ENCODE assay signal across 35 mouse cellular contexts in the genomic region with DNA sequence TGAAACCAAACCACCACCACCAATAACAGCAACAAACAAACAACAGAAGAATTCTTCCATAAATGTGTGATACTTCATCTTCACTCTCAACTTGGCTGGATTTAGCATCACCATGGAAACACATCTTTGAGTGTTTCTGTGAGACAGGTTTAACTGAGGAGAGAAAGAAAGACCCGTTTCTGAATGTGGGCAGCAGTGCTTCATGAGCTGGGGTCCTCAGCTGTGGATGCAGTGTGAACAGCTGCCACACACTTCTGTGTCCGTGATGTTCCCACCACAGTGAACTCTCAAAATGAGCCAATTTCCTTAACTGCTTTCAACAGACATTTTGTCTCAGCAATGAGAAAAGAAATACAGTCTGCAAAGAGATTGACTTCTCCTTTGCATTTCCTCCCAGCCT. TPM values are rescaled to one million over a fixed set of nuclear protein-coding genes. Genes with fewer than 3 reads are reported as not detected.
DNase-seq lines count a peak whose midpoint lies in the region; ATAC-seq and TF ChIP-seq lines count a peak whose summit lies in the region.
"Had no signal": no experiment of that assay in that cellular context is flagged by ENCODE, and none has a peak within 500 bp of the region (broad histone marks: within the 10 kb centered on the region; RNA-seq: fewer than 3 reads in every experiment).

No protein-coding gene starts in this region.

- no peak overlapping the region for H3K4me2 ChIP-seq in forebrain, postnatal 0 days (ENCODE audit: low read depth)
- H3K4me2 ChIP-seq in forebrain, embryonic 11.5 days (ENCODE audit: low read depth, low read length, severe bottlenecking): no peak overlapping the region
- H3K4me2 ChIP-seq: embryonic facial prominence, embryonic 15.5 days; forebrain, embryonic 13.5 days; heart, embryonic 13.5 days; hindbrain, embryonic 15.5 days; intestine, embryonic 15.5 days; liver, embryonic 13.5 days; midbrain, embryonic 12.5 days had no signal

- DNase-seq in forebrain, postnatal 0 days: peak; percentile 77
- no peak for DNase-seq in forebrain, embryonic 11.5 days (ENCODE audit: low spot score)
- peak; percentile 16 to 20 for DNase-seq in layer of hippocampus, postnatal 14 days (ENCODE audit: low spot score in 2 of 2)
- no peak for DNase-seq in layer of hippocampus, adult 11-12 months (ENCODE audit: low spot score)
- DNase-seq in right cerebral cortex, adult 18-20 months: peak; percentile 8
- no peak for DNase-seq in right cerebral cortex, postnatal 36 days (ENCODE audit: low spot score in 2 of 2)
- peak; percentile 45 for DNase-seq in brain, embryonic 18.5 days (ENCODE audit: low read depth, low spot score)
- DNase-seq: adrenal gland, postnatal 14 days; cerebellum, adult 2 months; cerebellum, postnatal 25 days; gastrocnemius, postnatal 10 days; heart, postnatal 10 days; kidney, adult 2 months; kidney, postnatal 36 days; left cerebral cortex, postnatal 4 days; liver, embryonic 13.5 days; lung, adult 18-20 months; lung, postnatal 4 days; thymus, postnatal 4 days had no signal

- ATAC-seq in forebrain, postnatal 0 days: peak; percentile 82
- no peak for ATAC-seq in forebrain, embryonic 11.5 days (replicated peaks; ENCODE audit: low FRiP score)
- ATAC-seq: forebrain, embryonic 13.5 days; intestine, embryonic 15.5 days; lung, postnatal 0 days; Patski had no signal

- no peaks in the 10 kb centered on the region for H3K36me3 ChIP-seq in forebrain, postnatal 0 days (ENCODE audit: insufficient read depth)
- no peaks in the 10 kb centered on the region for H3K36me3 ChIP-seq in forebrain, embryonic 11.5 days (ENCODE audit: control insufficient read depth, insufficient read depth, low read length)
- H3K36me3 ChIP-seq: embryonic facial prominence, embryonic 10.5 days; embryonic facial prominence, embryonic 15.5 days; heart, embryonic 13.5 days; hindbrain, embryonic 15.5 days; intestine, embryonic 15.5 days; liver, embryonic 13.5 days; midbrain, embryonic 12.5 days had no signal

- no peak overlapping the region for H3K9ac ChIP-seq in forebrain, postnatal 0 days
- no peak overlapping the region for H3K9ac ChIP-seq in forebrain, embryonic 11.5 days (ENCODE audit: low read length)
- H3K9ac ChIP-seq: embryonic facial prominence, embryonic 15.5 days; forebrain, embryonic 13.5 days; heart, embryonic 13.5 days; hindbrain, embryonic 15.5 days; intestine, embryonic 15.5 days; liver, embryonic 13.5 days; midbrain, embryonic 12.5 days had no signal

- no peaks in the 10 kb centered on the region for H3K27me3 ChIP-seq in forebrain, postnatal 0 days (ENCODE audit: insufficient read depth, low read length)
- H3K27me3 ChIP-seq in forebrain, embryonic 11.5 days (ENCODE audit: control insufficient read depth, insufficient read depth, low read length): no peaks in the 10 kb centered on the region
- H3K27me3 ChIP-seq: embryonic facial prominence, embryonic 15.5 days; forebrain, embryonic 13.5 days; heart, embryonic 13.5 days; hindbrain, embryonic 15.5 days; intestine, embryonic 15.5 days; liver, embryonic 13.5 days; megakaryocyte, embryonic 14.5 days; midbrain, embryonic 12.5 days had no signal

- no peak for TF ChIP-seq CTCF in forebrain, postnatal 0 days (IDR thresholded peaks at IDR 0.05; ENCODE audit: low read depth)

- 26% methylated on average over 2 of the region's 2 CpGs for WGBS in forebrain, postnatal 0 days
- WGBS in forebrain, embryonic 11.5 days: 75% methylated on average over 2 of the region's 2 CpGs

- H3K27ac ChIP-seq in forebrain, postnatal 0 days (ENCODE audit: low read depth, low read length): peak overlapping the region; percentile 51
- H3K27ac ChIP-seq in forebrain, embryonic 11.5 days (ENCODE audit: low read depth, low read length): no peak overlapping the region
- H3K27ac ChIP-seq: embryonic facial prominence, embryonic 10.5 days; embryonic facial prominence, embryonic 15.5 days; forebrain, embryonic 13.5 days; heart, embryonic 13.5 days; hindbrain, embryonic 15.5 days; intestine, embryonic 15.5 days; liver, embryonic 13.5 days; midbrain, embryonic 12.5 days had no signal

- H3K4me1 ChIP-seq in forebrain, postnatal 0 days (ENCODE audit: insufficient read depth): peaks cover 9% of the 10 kb centered on the region; the same call in 1 of the 2 replicates
- H3K4me1 ChIP-seq in forebrain, embryonic 11.5 days (replicated peaks; ENCODE audit: control insufficient read depth, insufficient read depth, low read length): no peaks in the 10 kb centered on the region
- H3K4me1 ChIP-seq: embryonic facial prominence, embryonic 10.5 days; embryonic facial prominence, embryonic 15.5 days; forebrain, embryonic 13.5 days; heart, embryonic 13.5 days; hindbrain, embryonic 15.5 days; intestine, embryonic 15.5 days; liver, embryonic 13.5 days; megakaryocyte, embryonic 14.5 days had no signal

- no peak overlapping the region for H3K4me3 ChIP-seq in forebrain, postnatal 0 days (ENCODE audit: low read depth, low read length)
- no peak overlapping the region for H3K4me3 ChIP-seq in forebrain, embryonic 11.5 days (ENCODE audit: low read depth, low read length)
- H3K4me3 ChIP-seq: embryonic facial prominence, embryonic 10.5 days; embryonic facial prominence, embryonic 15.5 days; forebrain, embryonic 13.5 days; heart, embryonic 13.5 days; hindbrain, embryonic 15.5 days; intestine, embryonic 15.5 days; liver, embryonic 13.5 days; megakaryocyte, embryonic 14.5 days; midbrain, embryonic 12.5 days had no signal

- no peaks in the 10 kb centered on the region for H3K9me3 ChIP-seq in forebrain, postnatal 0 days (ENCODE audit: low read length)
- H3K9me3 ChIP-seq in forebrain, embryonic 11.5 days (ENCODE audit: control insufficient read depth, low read length): no peaks in the 10 kb centered on the region
- H3K9me3 ChIP-seq: embryonic facial prominence, embryonic 10.5 days; embryonic facial prominence, embryonic 15.5 days; forebrain, embryonic 13.5 days; heart, embryonic 13.5 days; hindbrain, embryonic 15.5 days; intestine, embryonic 15.5 days; liver, embryonic 13.5 days; midbrain, embryonic 12.5 days had no signal

RNA-seq across cellular contexts. Expression of gene Lhcgr, which starts 55.5 kb away (rescaled TPM):
- total RNA-seq in forebrain, postnatal 0 days (2014; rRNA removed): 0.62 and 0.95 TPM in 2 replicates
- 1.2 and 2.0 TPM in 2 replicates for polyA plus RNA-seq in forebrain, postnatal 0 days (2015; fragmentation: Nextera tagmentation; extraction: Ambion mirVana)
- 0.16 and 0.20 TPM in 2 replicates for polyA plus RNA-seq in forebrain, embryonic 11.5 days (2014; fragmentation: Nextera tagmentation; extraction: Ambion mirVana)
- under 1 TPM; 0.23 to 0.29 TPM for total RNA-seq in layer of hippocampus, postnatal 14 days (2021)
- total RNA-seq: adrenal gland, postnatal 14 days; heart, adult 8-10 months; MEL; monocyte, adult 5-6 weeks had no signal
- polyA plus RNA-seq: embryonic facial prominence, embryonic 10.5 days; embryonic facial prominence, embryonic 15.5 days; heart, embryonic 13.5 days; liver, embryonic 13.5 days; Patski; small intestine, adult 2 months; stomach, embryonic 14.5 days; thymus, postnatal 0 days had no signal

Comparison
In these comparisons a context has a peak if more than half of its experiments do, and no peak if none do; other contexts are left out.
1. DNase-seq: peak in forebrain, postnatal 0 days (single experiment), layer of hippocampus, postnatal 14 days (2 of 2), right cerebral cortex, adult 18-20 months (single experiment) and brain, embryonic 18.5 days (single experiment); none in forebrain, embryonic 11.5 days (single experiment), layer of hippocampus, adult 11-12 months (single experiment) and right cerebral cortex, postnatal 36 days (0 of 2).